Mouse (Mus musculus): ENCODE measurements at regions not wholly inside any gene's neighbourhood (a gene's known extent, or its start where the extent isn't known, plus 50 kb on each side); places are given as distances from the start of the nearest gene placed in this dataset.

DNA sequence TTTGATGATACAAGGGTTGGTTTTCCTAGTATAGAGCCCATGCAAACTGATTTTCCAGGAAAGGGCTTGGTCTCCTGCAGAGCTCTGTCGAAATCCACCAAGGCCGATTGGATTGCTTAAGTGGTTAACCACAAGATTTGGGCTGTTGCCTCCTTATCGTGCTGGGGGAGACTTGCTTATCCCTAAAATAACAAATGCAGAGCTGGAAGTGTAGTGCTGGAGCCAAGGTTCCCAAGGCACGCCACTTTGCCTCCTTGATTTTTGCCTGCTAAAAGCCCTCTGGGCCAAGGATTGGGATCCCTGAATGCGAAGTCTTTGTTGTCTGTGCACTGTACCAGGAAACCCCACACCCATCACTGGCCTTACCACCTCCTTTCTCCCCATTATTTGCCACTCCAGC lies 52.8 kb upstream of the Tmem178 start:
- DNase-seq (ENCODE audit: extremely low read depth, low read depth): no peak

DNA sequence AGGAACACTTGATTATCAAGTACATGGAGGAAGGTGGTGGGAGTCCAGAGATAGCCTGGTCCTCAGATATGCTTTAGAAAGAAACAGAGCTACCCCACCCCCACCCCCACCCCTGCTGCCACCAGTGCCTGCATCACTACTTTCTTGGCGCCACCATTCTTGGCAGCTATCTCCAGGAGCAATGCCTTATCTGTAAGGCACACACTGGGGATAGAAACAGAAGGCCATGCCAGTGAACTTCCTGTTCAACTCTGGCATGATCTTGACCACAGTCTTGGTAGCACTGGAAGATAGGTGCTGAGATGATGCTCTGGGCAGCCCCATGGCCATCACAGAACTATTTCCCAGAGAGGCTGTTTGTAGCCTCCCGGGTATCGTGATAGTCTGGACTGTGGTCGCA lies 55.3 kb upstream of the Tmem178 start:
- DNase-seq (ENCODE audit: extremely low read depth, low read depth): peak; percentile 16

- DNase-seq (ENCODE audit: extremely low read depth, low read depth): no peak
Observed at GRCm38 (mm10) chr17:80887749-80888119, 56.7 kb upstream of the Tmem178 start.

GRCm38 (mm10) chr17:80887021-80887748 lies 57.2 kb upstream of the Tmem178 start:
- DNase-seq (ENCODE audit: extremely low read depth, low read depth): no peak

- DNase-seq (ENCODE audit: extremely low read depth, low read depth): no peak
Observed at GRCm38 (mm10) chr17:80886211-80886701, 58.2 kb upstream of the Tmem178 start.

DNA sequence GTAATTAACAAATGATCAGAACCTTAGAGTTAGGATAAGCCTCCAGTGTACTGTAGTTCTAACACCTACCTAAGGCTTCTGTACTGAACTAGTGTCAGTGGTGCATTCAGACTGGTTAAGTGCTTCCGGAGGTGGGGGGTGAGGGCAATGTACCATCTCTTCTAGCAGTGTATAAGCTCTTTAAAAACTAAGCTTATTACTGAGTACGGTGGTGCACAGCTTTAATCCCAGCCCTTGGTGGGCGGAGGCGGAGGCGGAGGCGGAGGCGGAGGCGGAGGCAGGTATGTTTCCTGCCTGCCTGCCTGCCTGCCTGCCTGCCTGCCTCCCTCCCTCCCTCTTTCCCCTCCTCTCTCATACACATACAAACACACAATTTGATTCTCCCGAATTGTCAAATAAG lies 58.7 kb upstream of the Tmem178 start:
- no peak for DNase-seq (ENCODE audit: extremely low read depth, low read depth)

DNA sequence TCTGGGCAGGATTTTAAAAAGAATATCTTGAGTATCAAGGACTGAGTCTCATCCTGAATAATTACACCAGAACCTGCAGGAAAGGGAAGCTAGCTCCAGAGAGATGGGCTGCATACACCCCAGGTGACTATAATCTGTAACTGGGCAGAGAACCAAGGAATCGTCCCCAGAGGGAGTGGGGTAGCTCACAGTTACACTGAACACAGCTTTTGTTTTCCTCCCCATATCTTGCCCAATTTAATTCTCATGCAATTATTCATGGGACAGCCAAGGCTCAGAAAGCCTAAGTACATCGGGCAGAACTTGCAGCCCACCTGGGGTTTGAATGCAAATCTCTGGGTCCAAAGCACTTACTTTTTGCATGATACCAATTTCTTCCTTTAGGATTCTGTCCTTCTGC lies 59.5 kb upstream of the Tmem178 start:
- no peak for DNase-seq (ENCODE audit: extremely low read depth, low read depth)

DNA sequence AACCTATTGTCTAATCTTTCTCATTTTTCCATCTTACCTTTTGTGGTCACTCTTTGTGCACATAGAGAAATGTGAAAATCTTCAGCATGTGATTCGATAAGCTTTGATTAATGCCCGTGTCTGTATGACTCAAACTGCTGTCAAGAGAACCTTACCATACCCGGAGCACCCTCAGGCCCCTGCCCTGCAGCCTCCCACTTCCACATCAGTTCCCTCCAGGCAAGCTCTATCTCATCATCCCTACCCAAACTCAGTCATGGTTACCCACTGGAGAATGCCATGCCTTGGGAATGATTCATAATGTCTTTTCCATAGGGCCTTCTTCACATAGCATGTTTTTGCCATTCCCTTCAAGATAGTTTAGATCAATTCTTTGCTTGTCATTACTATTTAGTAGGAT lies 62.0 kb upstream of the Tmem178 start:
- DNase-seq (ENCODE audit: extremely low read depth, low read depth): no peak

- no peak for DNase-seq (ENCODE audit: extremely low read depth, low read depth)
Observed at GRCm38 (mm10) chr17:80880325-80880724, 64.1 kb upstream of the Tmem178 start.

DNA sequence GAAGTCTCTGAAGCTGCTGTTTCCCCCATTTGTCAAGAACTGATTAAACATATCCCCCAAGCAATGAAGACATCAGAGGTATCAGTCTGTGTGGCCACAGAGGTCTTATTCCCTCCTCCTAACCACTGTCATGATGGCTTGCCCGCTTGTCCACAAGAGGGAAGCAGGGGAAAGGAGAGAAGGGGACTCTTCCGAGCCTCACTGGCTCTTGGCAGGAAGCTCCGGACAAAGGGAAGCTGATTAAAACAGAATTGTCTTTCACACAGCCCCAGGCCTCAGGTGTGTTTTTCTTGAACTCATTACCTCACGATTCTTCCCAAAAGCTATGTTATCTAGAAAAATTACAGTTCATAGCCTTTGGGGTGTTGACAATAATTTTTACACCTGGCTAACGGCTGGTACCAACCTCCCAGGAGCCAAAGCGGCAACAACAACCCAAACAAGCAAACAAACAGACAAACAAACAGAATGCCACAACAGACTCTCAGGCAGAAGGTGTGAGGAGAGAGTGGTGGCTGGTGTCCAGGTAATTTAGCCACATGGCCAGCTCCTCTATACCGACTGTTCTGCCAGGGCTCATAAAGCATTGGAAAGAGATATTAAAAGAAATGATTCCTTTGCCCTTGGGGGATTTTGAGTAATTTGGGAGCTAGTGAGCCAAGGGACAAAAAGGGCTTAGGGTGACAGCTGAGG lies 68.9 kb upstream of the Tmem178 start:
- DNase-seq (ENCODE audit: extremely low read depth, low read depth): no peak

- no peak for DNase-seq (ENCODE audit: extremely low read depth, low read depth)
Observed at GRCm38 (mm10) chr17:80870965-80871364, 73.5 kb upstream of the Tmem178 start.

DNA sequence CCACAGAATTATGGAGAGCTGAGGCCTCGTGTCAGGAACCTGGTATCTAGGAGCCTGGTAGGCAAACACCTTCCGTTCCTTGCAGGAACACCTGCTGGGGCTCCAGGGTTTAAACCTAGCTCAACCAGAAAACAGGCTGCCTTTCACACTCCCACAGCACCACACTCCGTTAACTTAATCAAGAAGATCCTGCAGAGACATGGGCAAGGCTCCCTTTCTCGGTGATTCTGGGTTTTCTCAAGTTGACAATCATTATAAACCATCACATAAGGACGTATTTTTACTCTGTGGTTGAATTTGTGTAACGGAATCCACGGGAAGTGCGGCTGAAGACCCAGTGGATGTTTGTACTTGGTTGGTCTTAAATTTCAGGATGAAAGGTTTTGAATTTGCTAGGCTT lies 82.1 kb upstream of the Tmem178 start:
- no peak for DNase-seq (ENCODE audit: extremely low read depth, low read depth)

DNA sequence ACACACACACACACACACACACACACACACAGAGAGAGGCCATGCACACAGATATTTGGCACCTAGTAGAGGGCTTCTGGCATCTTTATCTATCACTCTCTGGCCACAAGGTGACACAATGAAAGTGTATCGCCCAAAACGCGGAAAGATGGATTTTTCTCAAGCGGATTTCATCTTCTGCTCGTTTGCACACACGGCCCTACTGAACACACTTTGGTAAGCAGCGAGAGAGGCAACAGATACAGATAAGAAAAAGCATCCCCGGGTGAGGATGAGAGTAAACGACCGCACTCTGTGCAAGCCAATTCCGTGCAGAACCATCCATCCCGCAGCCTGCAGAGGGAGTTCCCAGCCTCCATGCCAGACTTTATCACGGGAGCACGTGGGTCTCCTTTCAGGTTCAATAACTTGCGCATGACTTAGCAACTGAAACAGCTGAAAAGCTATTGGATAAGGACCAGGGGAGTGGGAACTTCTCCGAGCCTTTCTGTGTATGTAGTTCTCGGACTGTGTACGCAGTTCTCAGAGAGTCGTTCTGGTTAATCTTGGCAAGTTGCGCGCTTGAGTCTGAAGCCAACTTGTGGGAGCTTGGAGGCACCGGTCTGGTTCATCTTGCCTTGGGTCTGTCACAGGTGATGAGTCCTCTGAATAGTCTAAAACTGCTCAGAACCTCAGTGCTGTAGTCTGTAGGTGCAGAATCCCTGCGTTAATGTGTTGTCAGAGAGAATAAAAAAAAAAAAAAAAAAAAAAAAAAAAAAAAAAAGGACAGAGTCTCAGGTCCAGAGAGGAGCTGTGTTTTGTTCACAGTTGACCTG lies 97.2 kb upstream of the Tmem178 start:
- no peak for DNase-seq (ENCODE audit: extremely low read depth, low read depth)

DNA sequence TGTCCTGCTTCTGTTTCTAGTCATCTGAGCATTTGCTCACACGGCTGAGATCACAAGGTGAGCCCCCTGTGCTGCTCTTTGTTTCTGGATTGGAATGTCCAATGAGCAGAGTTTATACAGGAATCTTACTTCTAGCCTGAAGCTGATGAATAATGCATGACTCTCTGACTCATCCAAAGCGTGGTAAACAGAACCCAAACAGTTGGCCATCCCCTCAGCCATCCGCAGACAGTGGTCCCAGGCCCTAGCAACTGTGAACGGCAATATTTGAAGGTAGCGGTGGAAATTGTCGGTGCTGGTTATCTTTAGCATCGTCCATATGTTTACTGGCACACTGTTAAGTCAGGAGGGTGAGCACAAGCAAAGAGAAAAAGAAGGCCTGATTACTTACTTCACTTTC lies 99.1 kb upstream of the Tmem178 start:
- DNase-seq (ENCODE audit: extremely low read depth, low read depth): no peak

DNA sequence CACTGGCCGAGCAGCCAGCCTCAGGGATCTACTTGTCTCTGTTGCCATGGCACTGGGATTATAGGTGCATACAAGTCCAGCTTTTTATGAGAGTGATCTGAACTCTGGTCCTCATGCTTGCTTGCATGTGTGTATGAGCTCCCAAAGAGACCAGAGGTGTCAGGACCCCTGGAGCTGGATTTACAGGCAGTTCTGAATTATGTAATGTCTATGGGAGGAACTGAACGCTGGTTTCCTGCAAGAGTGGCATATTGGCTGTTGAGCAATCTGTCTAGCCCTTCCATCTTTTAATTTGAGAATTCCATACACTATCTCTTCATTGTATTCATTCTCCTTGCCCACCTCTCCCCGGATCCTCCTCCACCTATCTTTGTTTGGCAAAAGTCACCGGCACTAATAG lies 102.5 kb upstream of the Tmem178 start:
- no peak for DNase-seq (ENCODE audit: extremely low read depth, low read depth)

DNA sequence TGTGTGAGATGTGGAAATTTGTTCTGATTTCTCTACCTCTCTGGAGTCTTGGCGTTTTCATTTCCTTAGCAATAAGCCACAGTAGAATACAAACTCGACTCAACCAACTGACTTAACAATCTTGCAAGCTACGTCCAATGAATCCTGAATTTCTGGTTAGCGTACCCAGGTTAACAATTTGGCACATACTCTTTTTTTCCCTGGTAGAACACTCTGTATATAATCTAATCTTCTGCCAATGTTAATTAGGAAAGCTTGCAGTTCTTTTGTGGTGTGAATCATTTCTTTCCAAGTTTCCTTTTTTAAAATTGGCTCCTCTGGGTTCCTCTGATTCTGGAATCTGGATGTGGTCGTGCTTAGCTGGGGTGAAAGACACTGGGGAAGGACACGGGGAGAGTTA lies 103.5 kb upstream of the Tmem178 start:
- DNase-seq (ENCODE audit: extremely low read depth, low read depth): no peak

GRCm38 (mm10) chr17:80840452-80840851 lies 104.0 kb upstream of the Tmem178 start:
- DNase-seq (ENCODE audit: extremely low read depth, low read depth): no peak

GRCm38 (mm10) chr17:80834701-80835100 lies 106.4 kb upstream of the Map4k3 start:
- no peak for DNase-seq (ENCODE audit: extremely low read depth, low read depth)

GRCm38 (mm10) chr17:80834176-80834517 lies 105.9 kb upstream of the Map4k3 start:
- DNase-seq (ENCODE audit: extremely low read depth, low read depth): no peak

GRCm38 (mm10) chr17:80833355-80834175 lies 105.3 kb upstream of the Map4k3 start:
- DNase-seq (ENCODE audit: extremely low read depth, low read depth): no peak

- DNase-seq (ENCODE audit: extremely low read depth, low read depth): no peak
Observed at GRCm38 (mm10) chr17:80831686-80832085, 103.4 kb upstream of the Map4k3 start.
